Mouse (Mus musculus): ENCODE measurements around the gene Stra8. TPM values are rescaled to one million over a fixed set of nuclear protein-coding genes. Genes with fewer than 3 reads are reported as not detected.

Stra8 gene
- polyA plus RNA-seq, 1 experiment from 2014 or later: not detected

GRCm38 (mm10) chr6:34921941-34922340, 2.0 kb downstream of the Stra8 start:
- 67% methylated on average over 13 of the region's 14 CpGs for WGBS

GRCm38 (mm10) chr6:34927156-34927555, 7.2 kb downstream of the Stra8 start:
- H3K4me2 ChIP-seq: no peak overlapping the region
- no peak overlapping the region for H3K9ac ChIP-seq (replicated peaks)
- H3K4me3 ChIP-seq (replicated peaks): no peak overlapping the region
- ATAC-seq (ENCODE audit: low FRiP score): no peak
- no peaks in the 10 kb centered on the region for H3K27me3 ChIP-seq (replicated peaks)
- no peaks in the 10 kb centered on the region for H3K9me3 ChIP-seq (replicated peaks)
- H3K4me1 ChIP-seq: no peaks in the 10 kb centered on the region
- WGBS: 46% methylated on average over 4 of the region's 4 CpGs
- H3K36me3 ChIP-seq: no peaks in the 10 kb centered on the region
- no peak overlapping the region for H3K27ac ChIP-seq (replicated peaks)

More at GRCm38 (mm10) chr6:34921941-34922340, 2.0 kb downstream of the Stra8 start:
- H3K9me3 ChIP-seq (replicated peaks): no peaks in the 10 kb centered on the region
- H3K4me1 ChIP-seq: no peaks in the 10 kb centered on the region
- H3K27me3 ChIP-seq (replicated peaks): no peaks in the 10 kb centered on the region
- H3K27ac ChIP-seq (replicated peaks): no peak overlapping the region
- no peaks in the 10 kb centered on the region for H3K36me3 ChIP-seq
- no peak overlapping the region for H3K4me3 ChIP-seq (replicated peaks)
- ATAC-seq (ENCODE audit: low FRiP score): no peak
- no peak overlapping the region for H3K9ac ChIP-seq (replicated peaks)
- no peak overlapping the region for H3K4me2 ChIP-seq

GRCm38 (mm10) chr6:34927594-34927993, 7.6 kb downstream of the Stra8 start:
- WGBS: 93% methylated on average over 8 of the region's 8 CpGs
- Histone ChIP-seq H3K27ac (replicated peaks) (no peak overlapping the region), H3K36me3 (no peaks in the 10 kb centered on the region), H3K4me3 (replicated peaks) (no peak overlapping the region), H3K4me1 (no peaks in the 10 kb centered on the region), H3K9ac (replicated peaks) (no peak overlapping the region), H3K27me3 (replicated peaks) (no peaks in the 10 kb centered on the region), H3K9me3 (replicated peaks) (no peaks in the 10 kb centered on the region), H3K4me2 (no peak overlapping the region)
- ATAC-seq (ENCODE audit: low FRiP score): no peak

- H3K4me2 ChIP-seq: no peak overlapping the region
- no peak overlapping the region for H3K4me3 ChIP-seq (replicated peaks)
- H3K36me3 ChIP-seq: no peaks in the 10 kb centered on the region
- 88% methylated on average over 1 of the region's 1 CpGs for WGBS
- no peak overlapping the region for H3K27ac ChIP-seq (replicated peaks)
- H3K9me3 ChIP-seq (replicated peaks): no peaks in the 10 kb centered on the region
- no peaks in the 10 kb centered on the region for H3K27me3 ChIP-seq (replicated peaks)
- no peaks in the 10 kb centered on the region for H3K4me1 ChIP-seq
- no peak for ATAC-seq (ENCODE audit: low FRiP score)
- H3K9ac ChIP-seq (replicated peaks): no peak overlapping the region
These were observed 12.7 kb downstream of the Stra8 start for GRCm38 (mm10) chr6:34932633-34933032.

- Histone ChIP-seq H3K4me1 (no peaks in the 10 kb centered on the region), H3K27ac (replicated peaks) (no peak overlapping the region), H3K9ac (replicated peaks) (no peak overlapping the region), H3K4me2 (no peak overlapping the region), H3K4me3 (replicated peaks) (no peak overlapping the region), H3K27me3 (replicated peaks) (no peaks in the 10 kb centered on the region), H3K36me3 (no peaks in the 10 kb centered on the region), H3K9me3 (replicated peaks) (no peaks in the 10 kb centered on the region)
- 82% methylated on average over 5 of the region's 5 CpGs for WGBS
- no peak for ATAC-seq (ENCODE audit: low FRiP score)
These were observed 16.8 kb downstream of the Stra8 start for GRCm38 (mm10) chr6:34936743-34937142.

- Histone ChIP-seq H3K4me1 (no peaks in the 10 kb centered on the region), H3K27me3 (replicated peaks) (no peaks in the 10 kb centered on the region), H3K9me3 (replicated peaks) (no peaks in the 10 kb centered on the region), H3K4me2 (no peak overlapping the region), H3K27ac (replicated peaks) (no peak overlapping the region), H3K9ac (replicated peaks) (no peak overlapping the region), H3K4me3 (replicated peaks) (no peak overlapping the region), H3K36me3 (no peaks in the 10 kb centered on the region)
- WGBS: 77% methylated on average over 7 of the region's 7 CpGs
- no peak for ATAC-seq (ENCODE audit: low FRiP score)
These were observed 18.4 kb downstream of the Stra8 start for GRCm38 (mm10) chr6:34938280-34938928.

GRCm38 (mm10) chr6:34938929-34939325, 19.0 kb downstream of the Stra8 start:
- 49% methylated on average over 4 of the region's 4 CpGs for WGBS

GRCm38 (mm10) chr6:34939451-34939850, 19.5 kb downstream of the Stra8 start:
- no peak overlapping the region for H3K9ac ChIP-seq (replicated peaks)
- no peaks in the 10 kb centered on the region for H3K36me3 ChIP-seq
- H3K4me1 ChIP-seq: no peaks in the 10 kb centered on the region
- no peak overlapping the region for H3K4me3 ChIP-seq (replicated peaks)
- ATAC-seq (ENCODE audit: low FRiP score): no peak
- H3K4me2 ChIP-seq: no peak overlapping the region
- 93% methylated on average over 8 of the region's 8 CpGs for WGBS
- no peaks in the 10 kb centered on the region for H3K9me3 ChIP-seq (replicated peaks)
- H3K27me3 ChIP-seq (replicated peaks): no peaks in the 10 kb centered on the region
- H3K27ac ChIP-seq (replicated peaks): no peak overlapping the region

More at GRCm38 (mm10) chr6:34938929-34939325, 19.0 kb downstream of the Stra8 start:
- no peak overlapping the region for H3K27ac ChIP-seq (replicated peaks)
- H3K27me3 ChIP-seq (replicated peaks): no peaks in the 10 kb centered on the region
- H3K9ac ChIP-seq (replicated peaks): no peak overlapping the region
- no peaks in the 10 kb centered on the region for H3K4me1 ChIP-seq
- ATAC-seq (ENCODE audit: low FRiP score): no peak
- no peaks in the 10 kb centered on the region for H3K36me3 ChIP-seq
- no peaks in the 10 kb centered on the region for H3K9me3 ChIP-seq (replicated peaks)
- H3K4me3 ChIP-seq (replicated peaks): no peak overlapping the region
- no peak overlapping the region for H3K4me2 ChIP-seq

- no peak overlapping the region for H3K4me3 ChIP-seq (replicated peaks)
- no peaks in the 10 kb centered on the region for H3K27me3 ChIP-seq (replicated peaks)
- 78% methylated on average over 2 of the region's 2 CpGs for WGBS
- H3K4me2 ChIP-seq: no peak overlapping the region
- H3K36me3 ChIP-seq: no peaks in the 10 kb centered on the region
- H3K9ac ChIP-seq (replicated peaks): no peak overlapping the region
- no peaks in the 10 kb centered on the region for H3K4me1 ChIP-seq
- no peak overlapping the region for H3K27ac ChIP-seq (replicated peaks)
- H3K9me3 ChIP-seq (replicated peaks): no peaks in the 10 kb centered on the region
- no peak for ATAC-seq (ENCODE audit: low FRiP score)
These were observed 21.5 kb downstream of the Stra8 start for GRCm38 (mm10) chr6:34941496-34941895.

GRCm38 (mm10) chr6:34942446-34942845, 22.5 kb downstream of the Stra8 start:
- 90% methylated on average over 9 of the region's 9 CpGs for WGBS
- H3K4me2 ChIP-seq: no peak overlapping the region
- no peak for ATAC-seq (ENCODE audit: low FRiP score)

GRCm38 (mm10) chr6:34943499-34943898, 23.5 kb downstream of the Stra8 start:
- ATAC-seq (ENCODE audit: low FRiP score): no peak
- Histone ChIP-seq H3K4me2 (no peak overlapping the region), H3K4me1 (0 out of 2 replicates have a peak, but pooled peaks cover under 1% of the 10 kb centered on the region), H3K9me3 (replicated peaks) (no peaks in the 10 kb centered on the region), H3K27me3 (replicated peaks) (no peaks in the 10 kb centered on the region), H3K36me3 (no peaks in the 10 kb centered on the region), H3K27ac (replicated peaks) (no peak overlapping the region), H3K9ac (replicated peaks) (no peak overlapping the region), H3K4me3 (replicated peaks) (no peak overlapping the region)
- 80% methylated on average over 5 of the region's 5 CpGs for WGBS

More at GRCm38 (mm10) chr6:34942446-34942845, 22.5 kb downstream of the Stra8 start:
- Histone ChIP-seq H3K9me3 (replicated peaks) (no peaks in the 10 kb centered on the region), H3K4me1 (no peaks in the 10 kb centered on the region), H3K27me3 (replicated peaks) (no peaks in the 10 kb centered on the region), H3K9ac (replicated peaks) (no peak overlapping the region), H3K4me3 (replicated peaks) (no peak overlapping the region), H3K27ac (replicated peaks) (no peak overlapping the region), H3K36me3 (no peaks in the 10 kb centered on the region)

- H3K4me3 ChIP-seq (replicated peaks): no peak overlapping the region
- no peak overlapping the region for H3K27ac ChIP-seq (replicated peaks)
- WGBS: 96% methylated on average over 1 of the region's 1 CpGs
- H3K4me2 ChIP-seq: no peak overlapping the region
- H3K4me1 ChIP-seq: peaks cover 3% of the 10 kb centered on the region; the same call in 1 of the 2 replicates
- no peak for ATAC-seq (ENCODE audit: low FRiP score)
- no peaks in the 10 kb centered on the region for H3K27me3 ChIP-seq (replicated peaks)
- H3K9me3 ChIP-seq (replicated peaks): no peaks in the 10 kb centered on the region
- H3K9ac ChIP-seq (replicated peaks): no peak overlapping the region
- H3K36me3 ChIP-seq: no peaks in the 10 kb centered on the region
These were observed 26.6 kb downstream of the Stra8 start for GRCm38 (mm10) chr6:34946486-34947079.
